Mouse (Mus musculus) cerebellum, postnatal 36 days (tissue): ENCODE results near the gene Mybpc2.

ENCODE experiments used
- DNase-seq, 2 experiments: peaks; one replicate each; pipeline ENCODE4 v3.0.0; 2021 to 2022; ENCODE audit warnings: mixed read lengths in 2 of 2

Gene Mybpc2

DNA sequence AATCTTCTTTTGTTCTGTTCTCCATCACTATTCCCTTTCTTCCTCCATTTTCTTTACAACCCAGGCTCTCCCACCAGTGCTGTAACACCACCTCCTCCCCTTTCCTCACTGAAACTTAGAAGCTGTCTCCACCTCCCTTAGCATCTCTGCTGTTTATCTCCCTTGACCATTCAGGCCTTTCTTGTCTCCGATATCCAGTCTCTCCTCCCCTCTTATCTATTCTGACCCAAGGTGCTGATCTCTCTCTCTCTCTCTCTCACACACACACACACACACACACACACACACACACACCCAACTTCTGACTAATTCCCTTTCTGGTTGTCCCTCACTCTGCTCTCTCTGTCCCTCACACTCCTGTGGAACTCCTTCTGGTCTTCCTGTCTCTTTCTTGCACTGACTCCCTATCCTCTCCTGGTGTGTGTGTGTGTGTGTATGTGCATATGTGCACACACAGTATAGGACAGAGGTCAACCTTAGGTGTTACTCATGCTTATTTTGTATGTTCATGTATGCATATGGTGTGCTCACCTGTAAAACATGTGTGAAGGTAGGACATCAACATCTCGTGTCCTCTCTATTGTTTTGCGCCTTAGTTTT is 41.5 kb downstream of the Mybpc2 start:
- no peak for DNase-seq

DNA sequence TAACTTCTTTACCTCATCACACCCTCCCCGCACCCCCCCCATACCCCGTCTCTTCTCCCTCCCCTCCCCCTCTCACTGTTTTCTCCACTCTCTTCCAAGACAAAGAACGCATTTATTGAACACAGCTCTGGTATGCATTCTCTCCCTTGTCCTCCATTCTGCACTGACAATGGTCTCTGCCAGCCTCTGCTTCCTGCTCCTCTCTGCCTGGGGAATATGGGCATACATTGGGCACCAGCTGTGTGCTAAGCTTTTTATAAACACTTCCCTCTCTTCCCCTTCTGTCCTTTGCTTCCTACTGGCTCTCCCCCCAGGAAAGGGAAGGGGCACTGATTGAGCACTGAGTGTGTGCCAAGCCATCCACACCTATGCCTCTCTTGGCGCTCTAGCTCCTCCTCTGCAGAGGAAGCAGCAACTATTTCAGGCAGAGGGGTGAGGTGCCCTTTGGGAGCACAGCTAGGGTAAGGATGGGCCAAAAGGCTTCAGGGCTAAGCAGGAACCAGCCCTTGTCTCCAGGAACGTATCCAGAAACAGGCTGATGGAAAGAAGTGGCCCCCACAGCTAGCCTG is 49.3 kb downstream of the Mybpc2 start:
- DNase-seq: peak in 1 of 2 experiments; percentile 1

DNA sequence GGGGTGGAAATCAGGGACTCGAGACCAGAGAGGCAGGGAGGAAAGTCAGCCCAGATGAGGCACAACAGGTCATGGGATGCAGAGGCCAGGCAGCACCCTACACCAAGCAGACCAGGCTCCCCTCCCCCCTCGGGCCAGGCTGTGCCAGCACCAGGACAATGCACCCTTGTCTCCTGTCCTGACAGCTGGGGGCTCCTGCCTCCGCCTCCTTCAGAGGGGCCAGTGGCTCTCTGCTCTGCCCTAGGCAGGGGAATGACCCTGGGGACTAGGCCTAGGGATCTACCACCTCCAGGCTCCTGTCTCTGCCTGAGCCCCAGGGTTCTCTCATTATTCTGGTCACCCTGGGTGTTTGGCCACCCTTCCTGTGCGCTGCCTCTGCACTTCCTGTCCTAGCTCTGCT is 50.0 kb downstream of the Mybpc2 start:
- DNase-seq: peak in 1 of 2 experiments; percentile 52

DNA sequence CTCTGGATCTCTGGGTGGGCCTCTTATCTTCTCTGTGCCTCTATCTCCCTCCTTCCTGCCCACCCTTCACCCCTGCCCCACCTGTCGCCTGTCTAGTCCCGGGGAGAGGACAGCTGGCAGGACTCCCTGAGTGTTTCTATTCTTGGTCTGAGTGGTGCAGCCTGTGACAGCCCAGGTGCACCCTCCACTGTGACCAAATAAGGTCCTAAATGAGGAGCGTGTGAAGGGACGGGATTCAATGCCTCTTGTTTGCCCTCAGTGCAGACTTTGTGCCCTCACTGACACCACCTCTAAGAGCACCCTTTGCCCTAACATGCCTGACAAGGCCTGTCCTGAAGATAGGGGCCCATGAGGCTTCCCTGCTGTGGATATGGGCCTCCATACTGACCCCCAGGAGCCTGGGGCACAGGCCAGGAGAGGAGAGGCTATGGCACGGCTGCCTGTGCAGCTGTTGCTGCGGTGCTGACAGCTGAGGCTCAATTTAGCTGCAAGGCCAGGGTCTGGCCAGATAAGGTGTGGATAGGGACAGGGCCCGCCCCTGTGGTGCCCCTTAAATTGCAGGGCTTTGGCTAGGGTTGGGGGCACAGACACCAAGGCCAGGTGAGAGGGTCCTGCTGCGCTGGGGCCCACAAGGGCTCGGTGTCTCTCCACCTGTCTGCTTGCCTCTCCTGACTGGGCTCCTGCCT is 51.4 kb downstream of the Mybpc2 start:
- DNase-seq: peak in 1 of 2 experiments; percentile 32

DNA sequence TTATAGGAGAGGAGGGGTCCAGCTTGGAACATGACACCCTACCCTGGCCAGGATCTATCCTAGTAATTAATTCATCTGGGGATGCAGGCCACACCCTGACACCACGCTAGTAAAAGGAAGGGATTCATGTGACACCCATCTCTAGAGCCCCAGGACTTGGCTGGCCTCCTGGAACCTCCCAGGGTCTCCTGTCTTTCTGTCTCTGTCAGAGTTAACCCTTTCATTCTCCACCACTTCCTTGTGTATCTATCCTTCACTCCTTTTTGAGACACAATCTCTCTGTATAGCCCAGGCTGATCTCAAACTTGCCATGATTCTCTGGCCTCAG is 51.9 kb downstream of the Mybpc2 start:
- peak in 1 of 2 experiments; percentile 9 for DNase-seq

DNA sequence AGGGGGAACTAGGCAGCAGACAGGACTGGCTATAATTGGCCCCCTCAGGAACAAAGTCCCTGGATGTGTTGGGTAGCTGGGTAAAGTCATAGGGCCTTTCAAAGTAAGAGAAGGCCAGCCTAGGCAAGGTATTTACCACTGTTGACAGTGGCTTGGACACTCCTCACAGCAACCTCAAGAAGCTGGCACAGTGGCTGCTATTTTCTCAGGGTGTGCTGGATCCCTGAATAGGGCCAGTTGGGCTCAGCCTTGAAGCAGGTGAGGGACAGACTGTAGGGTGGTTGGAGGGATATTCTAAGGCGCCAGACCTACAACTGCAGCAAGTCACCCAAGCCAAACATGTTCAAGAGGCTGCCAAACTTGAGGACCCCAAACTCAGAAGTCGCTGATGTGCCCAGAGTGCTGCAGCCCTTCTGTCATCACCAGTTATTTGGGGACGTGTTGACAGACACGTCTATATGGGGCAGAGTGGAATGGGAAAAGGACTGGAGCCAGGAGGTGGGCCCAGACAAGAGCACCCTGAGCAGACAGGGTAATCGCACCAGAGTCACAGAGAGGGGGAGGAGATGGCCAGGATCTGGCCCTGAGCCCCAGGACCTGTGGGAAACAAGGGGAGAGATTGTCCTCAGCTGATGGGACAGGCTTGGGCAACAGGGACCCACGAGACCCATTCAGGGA is 52.4 kb downstream of the Mybpc2 start:
- peak in 1 of 2 experiments; percentile 14 for DNase-seq

DNA sequence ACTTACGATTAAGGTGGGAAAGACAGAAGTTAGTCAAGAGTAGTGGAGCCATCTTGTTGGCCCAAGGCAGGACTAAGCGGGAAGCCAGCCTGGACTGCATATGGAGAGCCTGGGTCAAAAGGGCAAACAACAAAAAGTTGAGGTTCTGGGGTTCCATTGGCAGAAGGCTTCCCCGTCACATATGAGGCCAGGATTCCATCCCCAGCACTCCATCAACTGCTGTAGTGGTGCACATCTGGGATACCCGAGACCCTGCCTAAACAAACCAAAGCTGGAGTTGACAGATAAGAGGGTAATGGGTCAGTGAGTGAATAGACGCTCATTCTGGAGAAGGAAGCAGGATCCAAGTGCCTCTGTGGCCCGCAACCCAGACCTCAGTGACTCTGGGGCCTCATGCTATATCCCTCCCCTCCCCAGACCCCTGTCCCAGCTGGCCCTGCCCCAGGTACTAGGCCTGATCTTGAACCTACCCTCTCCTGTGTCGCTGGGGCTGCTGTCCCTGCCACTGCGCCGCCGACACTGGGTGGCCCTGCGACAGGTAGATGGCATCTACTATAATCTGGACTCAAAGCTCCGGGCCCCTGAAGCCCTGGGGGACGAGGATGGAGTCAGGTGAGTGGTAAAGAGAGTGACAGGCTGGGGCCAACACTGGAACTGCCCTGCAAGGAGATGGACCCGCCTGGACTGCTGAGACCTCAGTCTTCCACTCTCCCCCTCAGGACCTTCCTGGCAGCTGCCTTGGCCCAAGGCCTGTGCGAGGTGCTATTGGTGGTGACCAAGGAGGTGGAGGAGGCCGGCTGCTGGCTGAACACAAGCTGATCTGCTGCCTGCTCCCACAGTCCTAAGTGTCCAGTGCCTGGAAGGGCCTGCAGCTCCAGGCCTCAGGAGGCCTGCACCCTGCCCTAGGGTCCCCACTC is 53.5 kb downstream of the Mybpc2 start:
- DNase-seq: peak in 1 of 2 experiments; percentile 6

DNA sequence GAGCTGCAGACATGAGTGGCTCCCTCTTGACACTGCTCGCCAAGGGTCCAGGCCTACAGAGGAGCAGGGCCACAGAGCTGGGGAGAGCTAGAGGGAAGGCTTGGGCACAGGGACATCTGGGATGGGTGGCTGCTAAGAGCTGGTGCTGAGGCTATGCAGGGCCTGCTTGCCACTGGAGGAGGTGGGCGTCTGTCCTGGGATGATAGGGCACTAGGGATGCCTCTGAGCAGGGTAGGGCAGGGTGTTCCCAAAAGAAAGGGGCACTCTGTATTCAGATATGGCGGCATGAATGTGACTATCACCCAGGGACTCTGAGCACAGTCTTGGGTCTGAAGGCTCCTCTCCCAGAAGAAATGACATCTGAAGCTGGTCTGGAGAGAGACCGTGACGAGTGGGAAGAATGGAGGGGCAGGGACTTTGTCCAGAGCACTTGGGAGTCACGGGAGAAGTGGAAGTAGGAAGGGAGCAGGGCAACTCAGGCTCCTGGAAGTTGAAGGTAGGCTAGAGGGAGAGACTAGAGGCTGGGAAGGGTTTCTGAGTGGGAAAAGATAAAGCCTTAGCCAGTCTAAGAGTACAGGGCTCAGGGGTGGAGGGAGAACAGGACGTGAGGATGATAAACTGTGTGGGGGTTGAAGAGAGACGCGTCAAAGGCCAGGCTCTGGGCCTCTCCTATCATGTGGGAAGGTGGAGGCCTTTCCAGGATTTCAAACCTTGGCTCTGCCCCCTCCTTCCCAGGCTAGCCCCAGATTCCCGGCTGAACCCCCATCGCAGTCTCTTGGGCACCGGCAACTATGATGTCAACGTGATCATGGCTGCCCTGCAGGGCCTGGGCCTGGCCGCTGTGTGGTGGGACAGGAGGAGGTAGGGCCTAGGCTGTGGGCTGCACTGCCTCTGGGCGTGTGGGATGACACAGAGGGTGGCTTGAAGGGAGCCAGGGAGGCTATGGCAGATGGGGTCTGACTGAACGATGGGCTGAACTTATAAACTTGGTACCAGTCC is 54.5 kb downstream of the Mybpc2 start:
- DNase-seq: peak in 1 of 2 experiments; percentile 8

DNA sequence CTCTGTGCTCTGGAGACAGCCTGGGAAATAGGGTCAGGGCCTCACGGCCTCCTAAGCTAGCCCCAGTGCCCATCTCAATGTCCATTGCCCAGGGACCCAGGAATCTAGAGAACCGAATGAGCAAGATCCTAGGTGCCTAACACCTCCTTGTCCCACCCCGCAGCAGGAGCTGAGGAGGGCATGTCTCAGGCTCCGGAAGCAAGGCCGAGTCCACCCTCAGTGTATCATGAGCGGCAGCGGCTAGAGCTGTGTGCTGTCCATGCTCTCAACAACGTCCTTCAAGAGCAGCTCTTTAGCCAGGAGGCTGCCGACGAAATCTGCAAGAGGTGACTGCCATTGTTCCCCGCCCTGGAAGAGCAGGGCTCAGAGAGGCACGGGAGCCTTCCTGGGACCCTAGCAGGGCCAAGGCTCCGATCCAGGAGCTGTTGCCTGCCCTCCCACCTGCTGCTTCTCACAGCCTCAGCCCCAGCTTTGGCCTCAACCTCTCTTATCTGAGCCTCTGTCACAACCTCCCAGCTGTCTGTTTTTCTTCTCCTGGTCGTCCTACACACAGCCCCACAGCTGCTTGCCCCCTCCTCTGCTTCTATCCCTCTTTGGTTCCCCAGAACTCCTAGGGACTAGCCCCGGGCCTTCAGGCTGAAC is 55.7 kb downstream of the Mybpc2 start:
- peak in 1 of 2 experiments; percentile 20 for DNase-seq

DNA sequence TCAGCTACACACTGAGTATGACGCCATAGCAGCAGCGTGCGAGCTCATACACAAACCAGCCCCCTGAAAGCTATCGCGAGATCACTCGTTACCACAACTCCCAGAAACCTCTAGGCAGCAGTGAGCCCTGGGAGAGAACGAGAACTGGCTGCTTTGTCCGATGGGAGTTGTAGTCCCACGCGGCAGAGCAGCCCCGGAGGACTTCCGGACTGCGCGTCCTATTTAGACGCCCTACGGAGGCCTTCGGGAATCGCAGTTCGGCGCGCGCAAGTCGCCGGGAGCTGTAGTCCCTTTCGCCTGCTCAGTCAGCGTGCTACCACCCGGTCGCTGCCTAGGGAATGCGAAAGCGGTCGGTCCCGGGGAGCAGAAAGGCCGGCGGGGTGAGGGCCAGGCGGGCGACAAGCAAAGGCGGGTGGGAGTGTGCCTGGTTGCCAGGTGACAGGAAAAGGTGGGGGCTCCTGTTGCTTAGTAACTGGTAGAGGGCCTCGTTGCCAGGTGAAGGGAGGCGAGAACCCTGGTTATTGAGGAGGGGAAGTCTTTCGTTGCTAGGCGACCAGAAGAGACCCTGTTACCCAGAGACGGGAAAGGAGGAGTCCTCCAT is 56.5 kb downstream of the Mybpc2 start, which contains the start of gene Josd2:
TSS of gene Josd2 (plus strand) at position 170 of the 601 bp plus-strand sequence.
- DNase-seq: peak; percentile 93 to 94

DNA sequence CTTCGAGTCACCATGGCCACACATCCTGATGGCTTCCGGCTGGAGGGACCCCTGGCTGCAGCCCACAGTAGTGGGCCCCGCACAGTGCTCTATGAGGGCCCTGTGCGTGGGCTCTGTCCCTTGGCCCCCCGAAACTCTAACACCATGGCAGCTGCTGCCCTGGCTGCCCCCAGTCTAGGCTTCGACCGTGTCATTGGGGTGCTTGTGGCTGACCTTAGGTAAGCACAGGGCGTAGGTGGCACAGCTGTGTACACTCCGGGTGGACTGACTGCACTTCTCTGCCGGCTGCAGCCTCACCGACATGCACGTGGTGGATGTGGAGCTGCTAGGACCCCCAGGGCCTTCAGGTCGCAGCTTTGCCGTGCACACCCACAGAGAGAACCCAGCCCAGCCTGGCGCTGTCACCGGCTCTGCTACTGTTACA is 57.6 kb downstream of the Mybpc2 start:
- peak; percentile 31 to 36 for DNase-seq

DNA sequence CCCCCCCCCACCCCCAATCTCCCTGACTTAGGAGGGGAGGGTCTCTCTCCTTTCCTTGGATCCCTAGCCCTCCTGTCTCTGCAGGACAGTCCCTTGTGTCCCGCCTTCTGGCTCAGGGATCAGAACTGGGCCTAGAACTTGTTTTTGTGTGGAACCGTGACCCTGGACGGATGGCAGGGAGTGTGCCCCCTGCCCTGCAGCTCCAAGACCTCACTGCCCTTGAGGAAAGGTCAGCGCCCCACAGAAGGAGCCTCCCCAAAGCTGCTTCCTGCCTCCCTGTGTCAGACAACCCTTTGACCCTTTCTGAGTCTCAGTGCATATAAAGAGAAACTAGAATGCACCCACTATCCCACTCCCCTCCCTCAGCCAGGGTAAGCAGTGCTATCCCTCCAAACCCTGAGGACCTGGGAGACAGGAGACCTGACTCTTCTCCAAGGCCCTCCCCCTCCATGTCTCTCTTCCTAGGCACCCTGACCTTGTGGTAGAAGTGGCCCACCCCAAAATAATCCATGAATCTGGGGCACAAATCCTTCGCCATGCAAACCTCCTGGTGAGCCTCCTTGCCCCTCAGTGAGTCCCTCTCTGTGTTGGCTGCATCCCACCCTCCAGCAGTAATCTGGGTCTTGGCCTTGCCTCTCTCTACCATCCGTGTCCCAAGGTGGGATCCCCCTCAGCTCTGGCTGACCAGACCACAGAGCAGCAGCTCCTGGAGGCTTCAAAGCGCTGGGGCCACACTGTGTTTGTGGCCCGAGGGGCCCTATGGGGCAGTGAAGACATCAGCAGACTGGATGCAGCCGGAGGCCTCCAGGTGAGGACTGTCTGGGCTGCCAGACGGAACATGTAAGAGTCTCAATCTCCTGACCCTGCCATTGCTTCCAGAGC is 58.2 kb downstream of the Mybpc2 start:
- DNase-seq: peak; percentile 25 to 30

DNA sequence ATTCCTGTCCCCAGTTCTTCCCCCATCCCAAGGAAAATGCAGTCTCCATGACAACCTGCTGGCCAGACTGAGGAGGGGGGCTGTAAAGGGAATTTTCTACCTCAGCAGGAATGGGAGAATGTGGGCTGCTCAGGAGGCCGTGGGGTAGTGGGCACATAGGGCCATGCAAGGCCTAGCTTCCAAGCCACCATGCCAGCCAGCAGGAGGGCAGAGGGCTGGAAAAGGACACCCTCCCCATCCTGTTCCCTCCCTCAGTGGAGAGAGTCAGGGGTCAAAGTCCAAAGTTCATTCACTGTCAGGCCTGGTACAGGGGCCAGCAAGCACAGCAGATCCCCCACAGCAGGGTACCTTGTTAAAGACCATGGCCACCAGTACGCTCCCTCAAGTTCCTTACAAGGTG is 59.3 kb downstream of the Mybpc2 start, which contains the start of gene Aspdh:
TSS of gene Aspdh (plus strand) at position 281 of the 400 bp plus-strand sequence.
- peak; percentile 27 to 34 for DNase-seq

DNA sequence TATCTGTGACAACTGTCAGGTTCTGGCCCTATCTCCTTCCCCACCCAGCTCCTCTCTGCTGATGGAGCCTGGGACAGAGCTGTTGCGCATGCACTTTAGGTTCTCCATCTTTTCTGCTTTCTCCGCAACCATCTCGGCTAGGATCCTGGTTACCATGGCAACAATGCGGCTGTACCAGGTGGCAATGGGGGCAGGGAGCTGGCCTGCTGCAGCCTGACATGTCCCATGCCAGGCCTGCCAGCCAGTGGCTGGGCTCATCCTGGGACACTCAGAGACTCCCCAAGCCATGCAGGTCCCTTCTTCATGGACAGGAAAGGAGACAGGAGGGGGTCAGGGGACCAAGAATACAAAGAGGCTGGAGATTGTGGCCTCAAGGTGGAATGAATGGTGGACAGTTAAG is 59.9 kb downstream of the Mybpc2 start:
- DNase-seq: peak; percentile 96

DNA sequence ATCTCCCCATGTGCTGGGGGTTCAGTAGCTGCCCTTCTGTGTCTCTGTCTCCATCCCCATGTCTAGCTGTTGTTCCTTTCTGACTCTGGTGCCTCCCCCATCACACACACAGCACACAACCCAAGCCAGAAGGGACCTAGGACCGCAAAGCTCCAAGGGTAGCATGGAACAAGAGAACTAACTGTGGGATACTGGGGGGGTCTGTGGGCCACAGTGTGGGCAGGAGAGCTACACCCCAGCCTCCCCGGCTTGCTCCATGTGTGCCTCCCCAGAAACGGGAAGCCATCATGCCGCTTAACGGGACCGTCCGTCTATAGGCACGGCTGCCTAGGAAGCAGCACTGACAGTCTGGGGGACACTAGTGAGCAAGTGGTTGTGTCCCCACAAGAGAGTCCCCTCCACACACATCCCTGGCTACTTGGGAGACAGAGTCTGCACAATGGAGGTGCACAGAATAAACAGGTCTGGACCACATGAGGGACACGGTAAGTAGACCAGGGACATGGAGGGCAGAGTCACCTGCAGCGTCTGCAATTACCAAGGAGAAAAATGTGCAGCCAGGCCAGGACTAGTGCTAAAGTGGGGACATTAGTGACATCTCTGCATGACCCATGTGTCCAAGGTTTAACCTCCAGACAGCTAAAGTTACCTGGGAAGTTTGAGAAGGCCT is 60.8 kb downstream of the Mybpc2 start:
- DNase-seq: peak in 1 of 2 experiments; percentile 43

DNA sequence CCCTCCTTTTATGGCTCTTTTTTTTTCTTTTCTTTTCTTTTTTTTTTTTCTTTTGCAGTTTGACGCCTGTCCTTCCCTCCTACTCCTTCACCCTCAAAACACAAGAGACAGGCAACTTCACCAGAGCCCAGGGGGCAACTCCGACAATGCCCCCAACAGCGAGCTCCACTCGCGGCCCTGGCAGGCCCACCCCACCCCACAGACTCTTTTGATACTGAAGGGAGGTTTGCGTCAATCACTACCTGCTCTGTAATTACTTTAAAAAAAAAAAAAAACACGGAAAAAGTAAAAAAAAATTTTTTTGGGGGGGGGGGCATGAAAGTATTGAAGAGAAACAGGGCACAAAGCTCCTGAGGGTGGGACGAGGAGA is 61.4 kb downstream of the Mybpc2 start:
- no peak for DNase-seq

DNA sequence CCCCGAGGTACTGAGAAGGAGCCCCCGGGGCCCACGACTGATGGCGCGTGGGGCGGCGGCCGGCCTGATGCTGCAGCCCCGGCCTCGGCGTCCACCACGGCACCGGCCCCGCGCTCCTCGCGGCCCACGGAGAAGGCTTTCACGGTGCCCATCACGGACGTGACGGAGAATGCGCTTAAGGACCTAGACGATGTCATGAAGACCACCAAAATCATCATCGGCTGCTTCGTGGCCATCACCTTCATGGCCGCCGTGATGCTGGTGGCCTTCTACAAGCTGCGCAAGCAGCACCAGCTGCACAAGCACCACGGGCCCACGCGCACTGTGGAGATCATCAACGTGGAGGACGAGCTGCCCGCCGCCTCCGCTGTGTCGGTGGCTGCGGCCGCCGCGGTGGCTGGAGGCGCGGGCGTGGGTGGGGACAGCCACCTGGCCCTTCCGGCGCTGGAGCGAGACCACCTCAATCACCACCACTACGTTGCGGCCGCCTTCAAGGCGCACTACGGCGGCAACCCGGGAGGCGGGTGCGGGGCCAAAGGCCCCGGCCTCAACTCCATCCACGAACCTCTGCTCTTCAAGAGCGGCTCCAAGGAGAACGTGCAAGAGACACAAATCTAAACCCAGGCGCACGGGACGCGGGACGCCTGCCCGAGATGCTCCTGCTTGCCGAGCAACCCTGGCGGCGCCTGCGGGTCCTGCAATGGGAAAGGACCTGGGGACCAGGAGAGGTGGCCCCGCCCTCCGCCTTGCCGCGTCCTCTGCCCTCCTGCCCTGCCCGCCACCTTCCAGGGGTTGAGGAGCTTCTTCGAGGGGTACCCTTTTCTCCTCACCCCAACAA is 62.0 kb downstream of the Mybpc2 start:
- peak; percentile 37 to 54 for DNase-seq
